Mouse (Mus musculus) spleen, adult 2 months (tissue): ENCODE measurements around the gene Ppfibp1.

Source experiments
- CTCF ChIP-seq: fragments of 200-500 bp; IDR thresholded peaks from 2 replicates; pipeline ENCODE4 v1.5.1; 2011; ENCODE audit warnings: mild to moderate bottlenecking, inconsistent platforms; ENCODE audit not compliant: insufficient read depth, insufficient read length, insufficient replicate concordance; ENCODE audit errors: extremely low read depth
- POLR2A ChIP-seq: fragments of 200-500 bp; IDR thresholded peaks from 2 replicates; pipeline ENCODE4 v1.6.1; 2011; ENCODE audit warnings: low read depth, low read length, inconsistent platforms

DNA sequence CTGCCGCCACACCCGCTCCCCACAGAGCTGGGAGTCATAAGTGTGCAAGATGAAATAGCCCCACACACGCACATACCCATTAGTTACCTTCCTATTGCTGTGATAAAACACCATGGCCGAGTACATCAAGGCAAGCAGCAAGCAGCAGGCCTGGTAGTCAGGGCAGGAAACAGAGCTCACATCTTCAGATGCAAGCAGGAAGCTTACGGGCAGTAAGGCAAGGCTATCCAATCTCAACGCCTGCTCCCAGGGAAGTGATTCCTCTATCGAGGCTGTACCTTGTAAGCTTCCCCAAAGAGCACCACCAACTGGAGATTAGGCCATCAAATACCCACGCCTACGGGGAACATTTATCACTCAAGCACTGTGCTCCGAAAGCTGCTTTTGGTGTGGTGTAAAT, 191.6 kb downstream of the Ppfibp1 start:
- TF ChIP-seq CTCF (no peak), POLR2A (no peak)
